Mouse (Mus musculus) heart, postnatal 10 days (tissue): ENCODE data around the gene Sox8. TPM values are rescaled to one million over a fixed set of nuclear protein-coding genes. Genes with fewer than 3 reads are reported as not detected.
A peak's percentile ranks its signal among the peaks of the same experiment; 100 is the strongest.

Experiments used
- DNase-seq, 2 experiments: peaks; one replicate each; pipeline ENCODE4 v3.0.0; 2021
- intact Hi-C: fragments of 180-260 bp; cut with DNase I; formaldehyde crosslinking; loops from one replicate; pipeline ENCODE4 v1.15.1; 2025
- total RNA-seq, 2 experiments: library from RNA; stranded (reverse); gene quantifications; 2 replicates each; pipeline ENCODE4 v1.2.3; 2021

The Sox8 gene
- total RNA-seq, 2 experiments from 2014 or later: 0.72 to 0.93 TPM

DNA sequence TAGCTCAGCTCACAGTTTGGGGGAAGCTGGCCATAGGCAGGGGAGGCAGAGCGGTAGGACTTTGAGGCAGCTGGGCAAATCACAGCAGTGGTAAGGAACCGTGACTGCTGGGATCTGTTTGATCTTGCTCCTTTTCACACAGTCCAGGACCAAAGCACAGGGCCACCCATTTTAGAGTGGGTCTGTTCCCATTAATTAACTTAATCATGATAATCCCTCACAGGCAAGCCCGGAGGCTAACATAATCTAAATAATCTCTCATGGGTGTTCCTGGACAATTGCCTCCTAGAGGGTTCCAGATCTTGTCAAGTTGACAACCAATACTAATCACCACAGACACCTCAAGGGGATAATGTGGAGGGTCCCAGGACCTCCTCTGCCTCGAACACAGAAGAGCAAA is 10.9 kb downstream of the Sox8 start:
- intact Hi-C loops: no loop called here
- DNase-seq: no peak

DNA sequence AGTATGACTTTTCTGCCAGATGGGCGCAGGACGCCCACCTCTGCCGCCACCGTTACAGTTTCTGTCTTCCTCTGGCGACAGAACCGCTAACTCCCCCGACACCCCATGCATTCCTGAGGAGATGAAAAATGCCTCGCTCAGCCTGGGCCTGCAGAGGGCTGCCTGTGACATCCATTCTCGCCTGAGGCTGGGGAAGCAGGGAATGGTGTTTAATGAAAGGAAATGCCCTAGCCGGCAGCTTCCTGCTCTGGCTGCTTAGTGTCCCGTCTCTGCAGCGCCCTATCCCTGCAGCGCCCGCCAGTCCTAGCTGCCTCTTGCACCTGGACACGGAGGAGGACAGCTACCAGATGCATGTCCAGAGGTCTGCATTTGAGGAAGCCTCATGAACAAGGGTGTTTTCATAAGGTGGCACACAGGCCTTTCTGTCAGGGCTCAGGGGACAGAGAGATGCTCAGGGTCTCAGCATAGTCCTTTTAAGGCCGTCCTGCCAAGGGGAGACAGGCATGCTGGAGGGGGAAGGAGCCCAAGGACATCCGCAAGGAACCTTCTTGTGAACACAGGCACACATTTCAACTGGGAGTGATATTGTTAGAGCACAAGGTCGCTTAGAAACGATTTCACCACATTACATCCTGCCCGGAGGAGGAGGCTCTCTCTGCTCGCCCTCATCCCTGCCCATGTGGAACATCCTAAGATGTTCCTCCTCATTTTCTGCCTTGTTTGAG is 13.7 kb downstream of the Sox8 start:
- peak in 1 of 2 experiments; percentile 32 for DNase-seq
- intact Hi-C loops: no loop called here

DNA sequence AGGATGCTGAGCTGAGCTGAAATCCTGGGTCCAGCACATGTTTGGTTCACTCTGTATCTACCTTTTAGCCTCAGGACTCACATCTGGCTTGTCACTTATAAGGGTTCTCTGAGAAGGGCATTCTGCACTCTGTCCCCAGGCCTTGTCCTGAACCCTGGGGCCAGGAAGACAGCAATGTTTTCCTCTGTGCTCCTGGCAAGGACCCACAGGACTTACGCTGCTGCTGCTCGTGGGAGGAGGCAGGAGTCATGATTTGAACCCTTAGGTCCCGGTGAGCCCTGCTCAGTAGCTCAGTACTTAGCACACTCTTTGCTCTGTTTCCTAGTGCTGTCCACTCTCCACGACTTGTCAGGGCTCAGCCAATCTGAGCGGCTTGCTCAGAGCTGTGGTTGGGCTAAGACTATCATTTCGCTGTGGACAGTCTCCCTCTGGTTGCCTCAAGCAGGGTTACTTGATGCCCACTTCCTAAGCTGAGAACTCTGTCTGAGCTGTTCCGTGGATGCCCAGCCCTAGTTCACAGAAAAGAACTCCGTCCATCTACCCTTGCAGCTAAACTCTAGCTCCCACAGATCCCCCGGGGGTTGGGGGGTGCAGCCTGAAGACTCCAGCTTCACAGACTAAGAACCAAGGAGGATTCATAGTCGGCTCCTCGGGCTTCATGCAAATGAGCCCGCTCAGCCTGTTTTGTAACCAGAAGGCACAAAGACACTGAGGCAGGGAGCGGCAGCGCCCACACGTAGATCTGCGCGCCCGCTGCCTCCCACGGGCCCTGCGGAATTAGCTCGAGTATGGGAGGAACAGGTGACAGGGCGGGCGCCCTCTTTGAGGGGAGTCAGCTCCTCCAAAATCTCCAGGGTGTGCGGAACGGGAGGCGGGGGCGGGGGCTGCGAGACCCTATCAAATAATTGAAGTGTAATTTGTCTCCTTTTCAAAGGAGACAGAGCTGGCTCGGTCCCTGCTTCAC is 14.5 kb downstream of the Sox8 start:
- intact Hi-C loops: no loop called here

DNA sequence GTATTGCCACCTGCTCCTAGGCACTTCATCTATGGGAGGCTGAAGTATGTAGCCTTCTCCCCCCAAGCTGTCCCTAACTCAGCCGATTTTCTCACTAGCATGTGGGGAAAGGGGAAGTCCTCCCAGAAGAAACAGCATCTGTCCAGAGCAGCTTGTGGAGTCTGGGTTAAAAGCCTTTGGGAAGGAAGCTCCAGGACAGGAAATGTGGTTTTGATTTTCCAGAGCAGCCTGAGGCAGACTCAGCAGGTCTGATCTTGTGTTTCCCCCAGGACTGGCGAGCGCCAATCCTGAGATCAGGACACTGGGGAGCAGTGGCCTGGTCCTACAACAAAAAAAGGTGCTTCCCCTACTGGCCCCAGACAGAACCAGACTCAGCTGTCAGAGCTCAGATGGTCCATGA is 15.3 kb downstream of the Sox8 start:
- intact Hi-C loops: no loop called here
- peak in 1 of 2 experiments; percentile 32 for DNase-seq

More for the DNA sequence above, 14.5 kb downstream of the Sox8 start:
- DNase-seq: no peak

DNA sequence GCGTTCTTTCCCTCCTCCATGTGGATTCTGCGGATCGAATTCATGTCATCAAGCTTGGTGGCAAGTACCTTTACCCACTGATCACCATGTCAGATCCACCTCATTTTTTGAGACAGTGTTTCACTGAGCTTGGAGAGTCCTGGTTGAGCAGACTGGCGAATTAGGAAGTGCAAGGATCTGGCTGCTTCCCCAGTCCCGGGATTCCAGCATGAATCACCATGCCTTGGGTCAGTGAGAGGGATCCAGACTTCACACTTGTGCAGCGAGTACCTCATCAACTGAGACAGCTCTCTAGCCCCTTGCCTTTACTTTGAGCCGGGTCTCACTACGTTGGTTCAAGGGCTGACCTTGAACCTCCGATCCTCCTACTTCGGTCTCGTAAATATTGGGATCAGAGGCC is 19.2 kb downstream of the Sox8 start:
- DNase-seq: peak in 1 of 2 experiments; percentile 37
- intact Hi-C loops: no loop called here

DNA sequence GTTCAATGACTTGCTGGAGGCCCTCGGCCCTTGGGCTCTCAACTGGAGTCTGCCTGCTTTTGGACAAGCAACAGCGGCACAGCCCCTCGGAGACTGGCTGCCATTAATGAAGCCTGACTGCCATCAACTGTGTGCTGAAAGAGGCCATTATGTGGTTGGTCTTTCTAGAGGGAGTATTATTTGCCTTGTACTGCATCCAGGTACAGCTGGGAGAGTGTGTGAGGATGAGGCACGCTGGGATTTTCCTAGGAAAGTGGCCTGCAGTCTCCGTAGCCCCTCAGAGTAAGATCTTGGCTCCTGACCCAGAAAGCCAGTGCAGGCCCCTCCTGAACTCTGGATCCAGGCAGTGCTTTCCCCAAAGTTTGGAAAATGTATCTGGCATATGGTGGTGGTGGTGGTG is 20.5 kb downstream of the Sox8 start:
- DNase-seq: no peak
- intact Hi-C loops: no loop called here

DNA sequence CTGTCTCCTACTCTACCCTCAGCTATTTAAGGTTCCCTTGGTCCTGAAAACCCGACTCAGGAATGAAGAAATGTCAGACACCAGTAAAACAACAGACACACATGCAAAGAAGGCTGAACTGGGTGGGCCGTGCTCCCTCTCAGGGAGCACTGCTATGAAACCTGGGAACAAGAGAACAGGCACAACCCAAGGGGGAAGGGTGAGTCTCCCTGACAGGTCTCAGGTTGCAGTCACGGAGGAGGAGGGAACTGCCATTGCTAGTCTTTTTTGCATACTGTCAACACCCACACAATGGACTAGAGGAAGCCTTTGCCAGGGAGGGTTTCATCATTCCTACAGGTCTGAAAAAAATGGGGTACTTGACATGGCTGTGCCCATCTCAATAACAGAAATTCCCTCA is 23.5 kb downstream of the Sox8 start:
- no peak for DNase-seq
- intact Hi-C loops: no loop called here

DNA sequence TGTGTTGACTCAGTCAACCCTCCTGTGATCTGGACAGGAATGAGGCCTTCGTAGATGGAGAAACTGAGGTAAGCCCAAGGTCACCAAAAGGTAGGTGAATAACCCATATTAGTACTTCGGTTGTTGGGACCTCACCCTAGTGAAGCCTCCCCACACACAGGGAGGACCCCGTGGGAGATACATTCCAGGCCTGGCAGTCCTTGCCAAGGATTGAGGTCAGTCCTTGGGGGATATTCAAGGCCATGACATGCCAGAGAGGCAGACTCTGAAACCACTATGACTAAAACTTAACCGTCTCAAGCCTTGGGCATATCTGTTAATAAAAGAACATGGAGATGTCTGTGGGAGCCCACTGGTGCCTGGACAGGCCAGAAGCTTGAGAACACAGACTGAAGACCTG is 28.7 kb downstream of the Sox8 start:
- peak in 1 of 2 experiments; percentile 21 for DNase-seq
- intact Hi-C loops: no loop called here

DNA sequence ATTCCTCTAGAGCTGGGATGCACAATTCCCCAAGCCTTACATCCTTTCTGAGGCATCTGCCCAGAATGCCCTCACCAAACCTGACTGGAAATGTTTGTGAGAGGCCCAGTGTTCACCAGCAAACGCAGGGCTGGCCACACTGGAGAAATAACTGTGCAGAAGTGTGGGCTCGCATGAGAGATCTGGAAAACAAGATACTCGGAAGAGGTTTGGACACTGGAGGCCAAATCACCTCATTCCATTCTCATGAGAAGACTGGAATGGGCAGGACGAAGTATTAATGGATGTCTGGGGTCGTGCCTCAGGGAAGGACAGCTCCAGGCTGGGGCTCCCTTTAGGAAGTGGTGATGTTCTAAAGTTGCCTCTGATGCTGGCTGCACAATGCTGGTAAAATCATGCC is 29.8 kb downstream of the Sox8 start:
- DNase-seq: no peak
- intact Hi-C loops: no loop called here

DNA sequence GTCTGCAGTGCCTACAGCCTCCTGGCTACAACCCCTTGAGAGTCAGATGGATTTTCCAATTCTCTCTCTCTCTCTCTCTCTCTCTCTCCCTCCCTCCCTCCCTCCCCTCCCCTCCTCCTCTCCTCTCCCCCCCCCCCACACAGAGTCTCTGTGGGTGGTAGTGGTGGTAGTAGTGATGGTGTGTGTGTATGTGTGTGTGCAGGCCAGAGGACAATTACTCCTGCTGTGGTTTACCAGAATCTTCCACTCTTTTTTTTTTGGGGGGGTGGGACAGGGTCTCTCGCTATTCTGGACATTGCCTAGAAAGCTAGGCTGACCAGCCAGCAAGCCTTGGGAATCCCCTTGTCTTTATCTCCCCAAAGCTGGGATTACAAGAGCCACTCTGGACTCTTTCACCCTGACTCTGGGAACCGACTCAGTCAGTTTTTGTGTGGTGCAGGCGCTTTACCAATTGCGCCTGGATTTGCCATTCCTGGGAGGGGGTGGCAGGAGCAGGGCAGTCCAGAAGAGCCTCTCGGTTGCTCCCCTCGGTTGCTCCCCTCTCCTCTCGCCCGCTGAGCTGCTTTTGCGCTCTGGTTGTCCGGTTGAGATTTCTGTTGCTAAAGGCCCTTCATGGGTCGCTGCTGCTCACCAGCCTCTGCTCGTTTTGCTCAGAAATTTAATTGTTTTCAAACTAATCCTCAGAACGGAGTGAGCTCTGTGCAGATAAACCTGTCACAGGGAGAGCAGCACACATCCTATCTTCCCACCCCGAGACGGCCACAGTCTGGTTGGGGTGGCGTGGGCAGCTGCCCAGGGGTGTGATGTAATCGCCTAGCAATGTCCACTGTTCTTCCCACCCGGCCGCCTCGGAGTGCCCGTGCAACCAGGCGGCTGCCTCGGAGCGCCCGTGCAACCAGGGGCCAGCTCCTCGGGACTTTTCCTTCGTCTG is 31.3 kb downstream of the Sox8 start:
- intact Hi-C loops: no loop called here

DNA sequence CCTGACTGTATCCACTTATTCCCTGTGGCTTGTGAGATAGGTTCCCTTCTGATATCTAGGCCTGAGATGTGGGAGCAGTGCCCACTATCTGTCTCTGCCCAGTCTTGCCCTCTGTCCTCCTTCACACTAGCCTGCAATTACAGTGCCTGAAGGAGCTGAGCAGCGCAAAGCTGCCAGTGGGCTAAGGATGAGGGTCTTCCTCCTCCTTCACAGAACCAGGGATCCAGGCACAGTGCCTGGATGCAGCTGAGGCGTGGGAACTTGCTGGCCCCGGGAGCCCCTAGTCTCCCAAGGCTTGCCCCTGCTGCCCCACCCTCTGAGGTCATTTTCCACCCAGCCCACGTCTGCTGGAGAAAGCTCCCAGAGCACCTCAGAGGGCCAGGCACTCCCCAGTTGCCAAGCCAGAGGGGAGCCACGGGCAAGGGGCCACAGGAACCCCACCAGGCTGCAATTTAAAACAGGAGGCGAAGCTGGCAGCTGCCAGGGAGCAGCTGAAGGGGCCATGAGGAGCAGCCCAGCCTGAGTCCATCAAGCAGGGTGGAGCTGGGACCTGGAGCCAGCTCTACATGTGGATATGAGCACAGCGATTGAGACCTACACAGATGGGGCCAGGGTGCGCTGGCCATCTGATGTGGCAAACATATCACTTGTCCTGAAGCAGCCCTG is 40.0 kb downstream of the Sox8 start:
- peak; percentile 25 to 35 for DNase-seq
- intact Hi-C loops: no loop called here

More for the DNA sequence above, 31.3 kb downstream of the Sox8 start:
- peak; percentile 60 to 63 for DNase-seq

DNA sequence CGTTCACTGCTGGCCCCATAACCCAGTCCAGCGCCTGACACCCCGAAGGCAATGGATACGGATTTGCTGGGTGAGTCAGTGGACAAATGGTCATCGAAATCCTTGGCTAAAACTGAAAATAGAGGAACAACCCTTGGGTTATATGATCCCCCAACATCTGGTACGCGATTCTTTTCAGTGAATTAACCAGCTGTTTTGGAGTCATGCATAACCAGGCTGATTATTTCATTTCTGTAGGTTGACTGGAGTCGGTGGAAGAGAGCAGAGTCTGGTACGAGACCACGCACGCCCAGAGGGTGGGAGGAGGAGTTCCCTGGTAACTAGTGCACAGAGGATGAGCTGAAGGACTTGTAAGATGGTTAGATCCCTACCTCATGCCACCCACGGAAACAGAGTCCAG is 48.4 kb downstream of the Sox8 start:
- intact Hi-C loops: no loop called here
- no peak for DNase-seq

DNA sequence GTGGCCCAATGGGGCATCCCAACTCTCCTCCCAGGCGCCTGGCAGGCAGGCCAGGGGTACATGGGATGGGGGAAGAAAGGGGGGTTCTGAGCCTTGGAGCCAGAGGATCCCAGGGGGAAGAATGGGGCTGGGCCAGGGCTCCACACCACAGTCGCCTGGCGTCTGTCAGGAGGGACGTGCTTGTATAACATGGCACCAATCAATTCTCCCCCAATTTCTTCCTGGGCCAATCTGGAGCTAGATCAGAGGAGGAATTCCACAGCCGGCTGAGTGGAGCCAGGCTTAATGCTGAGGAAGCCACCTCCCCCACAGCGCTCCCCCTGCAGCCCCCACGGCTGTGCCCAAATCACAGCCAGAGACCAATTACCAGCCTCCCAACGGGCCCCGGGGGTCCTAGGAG is 50.0 kb downstream of the Sox8 start:
- intact Hi-C loops: no loop called here
- no peak for DNase-seq

DNA sequence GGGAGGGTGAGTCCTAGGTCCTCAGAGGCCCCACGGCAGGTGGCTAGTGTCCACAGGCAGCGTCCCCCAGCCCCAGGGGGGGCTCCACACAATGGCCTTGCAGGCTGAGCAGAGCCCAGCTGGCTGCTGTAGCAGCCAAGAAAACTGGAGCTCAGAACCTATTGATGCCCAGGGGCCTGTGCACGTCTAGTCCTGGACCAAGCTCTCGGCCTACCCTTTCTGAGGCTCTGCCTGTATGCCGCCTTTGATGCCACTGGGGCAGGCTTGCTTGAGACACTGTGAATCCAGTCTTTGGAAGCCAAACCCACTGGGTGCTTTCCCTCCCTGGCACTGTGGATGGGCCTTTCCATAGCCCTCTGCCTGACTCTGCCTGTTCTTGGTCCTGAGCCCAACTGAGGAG is 51.0 kb downstream of the Sox8 start:
- intact Hi-C loops: no loop called here
- no peak for DNase-seq

DNA sequence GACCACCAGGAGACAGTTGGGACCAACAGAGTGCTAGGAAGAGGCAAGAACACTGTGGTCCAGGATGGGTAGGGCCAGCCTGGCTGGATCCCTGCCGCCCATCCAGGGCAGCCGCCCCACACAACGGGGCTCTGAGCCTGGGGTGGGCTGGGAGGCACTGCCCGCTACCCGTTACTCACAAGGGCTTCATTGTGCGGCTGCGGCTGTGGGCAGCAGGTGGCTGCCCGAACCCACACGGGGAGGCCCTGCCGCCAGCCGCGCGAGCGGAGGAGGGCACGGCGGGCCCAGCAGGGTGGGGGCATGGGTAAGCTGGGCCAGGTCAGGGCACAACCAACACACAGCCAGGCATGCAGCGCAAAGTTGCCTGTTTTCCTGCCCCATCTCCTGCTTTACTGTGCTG is 52.3 kb downstream of the Sox8 start:
- DNase-seq: no peak
- intact Hi-C loops: no loop called here

DNA sequence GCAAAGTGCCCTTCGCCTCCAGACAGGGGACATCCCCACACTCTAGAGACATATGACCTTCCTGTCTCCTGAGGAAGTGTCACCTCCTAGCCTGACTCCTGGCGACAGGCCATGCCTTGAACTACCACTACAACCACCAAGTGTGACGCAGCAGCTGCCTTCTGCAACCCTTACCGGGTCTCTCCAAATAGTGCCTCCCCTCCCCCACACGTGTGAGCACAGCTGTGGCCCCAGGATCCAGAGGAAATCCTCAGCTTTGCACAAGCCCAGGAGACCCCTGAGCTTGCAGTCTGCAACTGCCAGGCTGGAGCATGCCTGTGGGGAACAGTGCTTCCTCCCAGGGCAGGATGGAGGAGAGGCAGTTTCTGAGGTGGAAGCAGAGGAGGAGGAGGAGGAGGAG is 54.2 kb downstream of the Sox8 start:
- no peak for DNase-seq
- intact Hi-C loops: no loop called here
